8 mouse cellular contexts compared by ENCODE assay signal in the genomic region with DNA sequence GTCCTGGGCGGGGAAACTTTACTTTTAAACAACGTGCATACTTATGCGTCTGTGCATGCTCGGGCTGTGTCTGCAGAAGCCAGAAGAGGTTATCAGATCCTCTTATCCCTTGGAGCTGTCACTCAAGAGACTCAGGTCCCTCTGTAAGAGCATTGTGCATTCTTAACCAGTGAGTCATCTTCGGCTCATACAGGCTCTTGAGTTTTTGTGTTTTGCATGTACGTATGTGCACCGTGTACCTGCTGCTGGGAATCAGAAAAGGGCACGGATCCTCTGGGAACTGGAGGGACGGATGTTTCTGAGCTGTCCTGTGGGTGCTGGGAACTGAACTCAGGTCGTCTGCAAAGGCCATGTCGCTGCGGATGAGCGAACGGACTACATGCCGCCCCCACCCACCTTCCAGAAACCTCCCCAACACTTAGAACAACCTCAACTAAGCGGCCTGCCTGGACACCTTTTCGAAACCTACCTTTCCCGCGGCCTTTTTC. TPM values are rescaled to one million over a fixed set of nuclear protein-coding genes. Genes with fewer than 3 reads are reported as not detected.
DNase-seq lines count a peak whose midpoint lies in the region; ATAC-seq and TF ChIP-seq lines count a peak whose summit lies in the region.

No protein-coding gene starts in this region.

- 0 out of 4 replicates have a peak, but pooled peaks of 1 of the 2 experiments have one; percentile 12 for TF ChIP-seq EP300 in MEL (IDR thresholded peaks at IDR 0.05; ENCODE audit: low read depth in 1 of 2, low read length in 2 of 2)

- 0 out of 2 replicates have a peak overlapping the region, but pooled peaks have one; percentile 6 for H3K27ac ChIP-seq in kidney, adult 2 months (ENCODE audit: insufficient read depth, low read depth, low read length)
- peak overlapping the region; percentile 68 for H3K27ac ChIP-seq in MEL (ENCODE audit: control insufficient read depth, low read depth, low read length)
- peak overlapping the region; percentile 81 for H3K27ac ChIP-seq in embryonic fibroblast, embryonic 13.5 days (ENCODE audit: insufficient read depth, low read length)
- peak overlapping the region; percentile 94 for H3K27ac ChIP-seq in intestine, embryonic 15.5 days

- DNase-seq in kidney, adult 2 months = no peak
- DNase-seq in kidney, postnatal 36 days = no peak
- peak; percentile 69 for DNase-seq in MEL (ENCODE audit: low read depth, low spot score)
- peak; percentile 36 for DNase-seq in testis, postnatal 14 days (ENCODE audit: low spot score)
- no peak for DNase-seq in T-cell, adult 2 months (ENCODE audit: low spot score)

- TF ChIP-seq CTCF in kidney, adult 2 months (conservative IDR thresholded peaks at IDR 0.05; ENCODE audit: insufficient read depth, insufficient read length, low read depth, low read length) = no peak
- no peak for TF ChIP-seq CTCF in MEL (IDR thresholded peaks at IDR 0.05 in 2 of 3, conservative IDR thresholded peaks at IDR 0.05 in 1 of 3; ENCODE audit: control insufficient read depth in 1 of 3, insufficient read depth in 1 of 3, low read depth in 2 of 3, low read length in 3 of 3, poor library complexity in 1 of 3, severe bottlenecking in 1 of 3)
- TF ChIP-seq CTCF in embryonic fibroblast, embryonic 13.5 days (IDR thresholded peaks at IDR 0.05; ENCODE audit: borderline replicate concordance, insufficient read depth, low read length) = no peak

- H3K36me3 ChIP-seq in kidney, adult 2 months (ENCODE audit: control insufficient read depth, insufficient read depth, low read length) = no peaks in the 10 kb centered on the region; the same call in 1 of the 2 replicates
- H3K36me3 ChIP-seq in MEL (ENCODE audit: control insufficient read depth in 1 of 2, insufficient read depth in 2 of 2, low read length in 2 of 2) = peaks cover 12 to 13% of the 10 kb centered on the region in 2 experiments
- H3K36me3 ChIP-seq in intestine, embryonic 15.5 days = peaks cover 17% of the 10 kb centered on the region

- no peaks in the 10 kb centered on the region for H3K9me3 ChIP-seq in MEL (replicated peaks; ENCODE audit: insufficient read depth, low read length)
- no peaks in the 10 kb centered on the region for H3K9me3 ChIP-seq in intestine, embryonic 15.5 days

- ATAC-seq in intestine, embryonic 15.5 days = no peak
- peak; percentile 18; the same call in 1 of the 2 replicates for ATAC-seq in megakaryocyte progenitor cell, adult 5-6 weeks (replicated peaks; ENCODE audit: poor library complexity)

- H3K4me3 ChIP-seq in kidney, adult 2 months (ENCODE audit: insufficient read depth, low read depth, low read length) = peak overlapping the region; percentile 85
- peak overlapping the region; percentile 72 to 97 for H3K4me3 ChIP-seq in MEL (ENCODE audit: control insufficient read depth in 1 of 2, insufficient read depth in 1 of 2, low read depth in 2 of 2, low read length in 2 of 2)
- peak overlapping the region; percentile 90 for H3K4me3 ChIP-seq in embryonic fibroblast, embryonic 13.5 days (ENCODE audit: insufficient read depth, low read length)
- H3K4me3 ChIP-seq in intestine, embryonic 15.5 days (replicated peaks) = peak overlapping the region; percentile 92

- TF ChIP-seq RAD21 in MEL (IDR thresholded peaks at IDR 0.05; ENCODE audit: low read depth, low read length) = no peak

- H3K4me1 ChIP-seq in kidney, adult 2 months (ENCODE audit: control insufficient read depth, insufficient read depth, low read length) = peaks cover 7% of the 10 kb centered on the region; the same call in 1 of the 2 replicates
- peaks cover 0 to 4% of the 10 kb centered on the region in 2 experiments; a peak in 3 of 4 replicates for H3K4me1 ChIP-seq in MEL (ENCODE audit: control insufficient read depth in 1 of 2, insufficient read depth in 2 of 2, low read length in 2 of 2)
- H3K4me1 ChIP-seq in embryonic fibroblast, embryonic 13.5 days (ENCODE audit: control insufficient read depth, insufficient read depth, low read length) = peaks cover 8% of the 10 kb centered on the region; the same call in 1 of the 2 replicates
- H3K4me1 ChIP-seq in intestine, embryonic 15.5 days (replicated peaks) = peaks cover 16% of the 10 kb centered on the region

- no peaks in the 10 kb centered on the region for H3K27me3 ChIP-seq in kidney, adult 2 months (replicated peaks; ENCODE audit: control insufficient read depth, insufficient read depth, low read length)
- no peaks in the 10 kb centered on the region for H3K27me3 ChIP-seq in MEL (ENCODE audit: control insufficient read depth in 1 of 2, insufficient read depth in 2 of 2, low read length in 2 of 2)
- no peaks in the 10 kb centered on the region for H3K27me3 ChIP-seq in intestine, embryonic 15.5 days (replicated peaks)

- 7% methylated on average over 19 of the region's 19 CpGs for WGBS in kidney, adult 2 months
- WGBS in intestine, embryonic 15.5 days = 2% methylated on average over 19 of the region's 19 CpGs

- no peak for TF ChIP-seq POLR2A in kidney, adult 2 months (IDR thresholded peaks at IDR 0.05; ENCODE audit: low read depth, low read length)
- 0 out of 4 replicates have a peak, but pooled peaks of 1 of the 2 experiments have one; percentile 12 for TF ChIP-seq POLR2A in MEL (IDR thresholded peaks at IDR 0.05; ENCODE audit: control insufficient read depth in 1 of 2, insufficient read depth in 1 of 2, low read depth in 1 of 2, low read length in 2 of 2, poor library complexity in 1 of 2)
- no peak for TF ChIP-seq POLR2A in embryonic fibroblast, embryonic 13.5 days (IDR thresholded peaks at IDR 0.05; ENCODE audit: low read depth, low read length)

- peak overlapping the region; percentile 86 for H3K9ac ChIP-seq in MEL (ENCODE audit: control insufficient read depth, low read depth, low read length, poor library complexity, severe bottlenecking)
- H3K9ac ChIP-seq in intestine, embryonic 15.5 days = peak overlapping the region; percentile 93

- H3K4me2 ChIP-seq in intestine, embryonic 15.5 days (replicated peaks) = peak overlapping the region; percentile 71

- peaks cover 14% of the 10 kb centered on the region for H3K79me2 ChIP-seq in MEL (ENCODE audit: control insufficient read depth, insufficient read depth, low read length, poor library complexity)

TF ChIP-seq in MEL, 35 proteins besides CTCF, POLR2A, EP300 and RAD21:
- TF ChIP-seq MAZ (IDR thresholded peaks at IDR 0.05; ENCODE audit: low read depth, low read length) = no peak
- 0 out of 2 replicates have a peak, but pooled peaks have one; percentile 19 for TF ChIP-seq KAT2A (conservative IDR thresholded peaks at IDR 0.05; ENCODE audit: low read depth, low read length)
- peak; percentile 41 for TF ChIP-seq HCFC1 (IDR thresholded peaks at IDR 0.05; ENCODE audit: low read depth, low read length)
- no peak for TF ChIP-seq JUND (IDR thresholded peaks at IDR 0.05; ENCODE audit: low read depth, low read length)
- peak; percentile 70 for TF ChIP-seq ETS1 (IDR thresholded peaks at IDR 0.05; ENCODE audit: low read depth, low read length)
- TF ChIP-seq MYC (IDR thresholded peaks at IDR 0.05; ENCODE audit: low read depth, low read length) = peak; percentile 63; the same call in 1 of the 2 replicates
- TF ChIP-seq SIN3A (IDR thresholded peaks at IDR 0.05; ENCODE audit: low read length) = peak; percentile 62
- TF ChIP-seq GATA1 (IDR thresholded peaks at IDR 0.05; ENCODE audit: low read depth, low read length) = peak; percentile 89
- peak; percentile 74 for TF ChIP-seq MXI1 (IDR thresholded peaks at IDR 0.05; ENCODE audit: low read depth, low read length)
- no peak for TF ChIP-seq ELF1 (IDR thresholded peaks at IDR 0.05; ENCODE audit: low read depth, low read length)
- TF ChIP-seq NRF1 (IDR thresholded peaks at IDR 0.05; ENCODE audit: insufficient read depth, low read depth, low read length, poor library complexity, severe bottlenecking) = peak; percentile 53; the same call in 1 of the 2 replicates

RNA-seq across cellular contexts. Expression of a gene that starts 0.8 kb away (rescaled TPM):
- 23.3 and 36.4 TPM in 2 replicates for polyA plus RNA-seq in kidney, adult 2 months (2012; rRNA removed)
- 185 and 186 TPM in 2 replicates for total RNA-seq in MEL (2012; rRNA removed)
- 100 to 1,000 TPM; 246 to 778 TPM for polyA plus RNA-seq in MEL (2012; ENCODE audit: insufficient read depth in 1 of 2, insufficient read length in 2 of 2, low read depth in 1 of 2, low replicate concordance in 2 of 2, missing spikeins in 1 of 2)
- polyA plus RNA-seq in embryonic fibroblast, embryonic 13.5 days (2011; ENCODE audit: insufficient read length, low read depth, missing spikeins) = 261 and 299 TPM in 2 replicates
- polyA plus RNA-seq in intestine, embryonic 15.5 days (2015; fragmentation: Nextera tagmentation; extraction: Ambion mirVana) = 489 and 623 TPM in 2 replicates
- 123 and 124 TPM in 2 replicates for total RNA-seq in megakaryocyte progenitor cell, adult 5-6 weeks (2015)
- total RNA-seq in megakaryocyte progenitor cell, adult 5-6 weeks (2017) = 120 and 271 TPM in 2 replicates

RNA-seq across cellular contexts. Expression of a gene that starts 18.5 kb away (rescaled TPM):
- polyA plus RNA-seq in kidney, adult 2 months (2012; rRNA removed) = 44.7 and 46.9 TPM in 2 replicates
- total RNA-seq in MEL (2012; rRNA removed) = 36.7 and 50.2 TPM in 2 replicates
- 10 to 100 TPM in 1 of 2 experiments, not detected in 1; 41.6 TPM for polyA plus RNA-seq in MEL (2012; ENCODE audit: insufficient read depth in 1 of 2, insufficient read length in 2 of 2, low read depth in 1 of 2, low replicate concordance in 2 of 2, missing spikeins in 1 of 2)
- 28.5 and 35.2 TPM in 2 replicates for polyA plus RNA-seq in embryonic fibroblast, embryonic 13.5 days (2011; ENCODE audit: insufficient read length, low read depth, missing spikeins)
- polyA plus RNA-seq in intestine, embryonic 15.5 days (2015; fragmentation: Nextera tagmentation; extraction: Ambion mirVana) = 56.4 and 61.6 TPM in 2 replicates
- total RNA-seq in megakaryocyte progenitor cell, adult 5-6 weeks (2015) = 10.5 and 13.3 TPM in 2 replicates
- total RNA-seq in megakaryocyte progenitor cell, adult 5-6 weeks (2017) = 16.2 and 20.1 TPM in 2 replicates

RNA-seq across cellular contexts. Expression of a gene that starts 44.4 kb away (rescaled TPM):
- polyA plus RNA-seq in kidney, adult 2 months (2012; rRNA removed) = 15.2 and 19.1 TPM in 2 replicates
- 33.7 and 41.0 TPM in 2 replicates for total RNA-seq in MEL (2012; rRNA removed)
- polyA plus RNA-seq in MEL (2012; ENCODE audit: insufficient read depth in 1 of 2, insufficient read length in 2 of 2, low read depth in 1 of 2, low replicate concordance in 2 of 2, missing spikeins in 1 of 2) = 10 to 100 TPM; 27.1 to 77.1 TPM
- polyA plus RNA-seq in embryonic fibroblast, embryonic 13.5 days (2011; ENCODE audit: insufficient read length, low read depth, missing spikeins) = 79.1 and 122 TPM in 2 replicates
- polyA plus RNA-seq in intestine, embryonic 15.5 days (2015; fragmentation: Nextera tagmentation; extraction: Ambion mirVana) = 62.3 and 64.7 TPM in 2 replicates
- 34.2 and 45.1 TPM in 2 replicates for total RNA-seq in megakaryocyte progenitor cell, adult 5-6 weeks (2015)
- 33.5 and 75.6 TPM in 2 replicates for total RNA-seq in megakaryocyte progenitor cell, adult 5-6 weeks (2017)

Comparison
In these comparisons a context has a peak if more than half of its experiments do, and no peak if none do; other contexts are left out.
1. DNase-seq: peak in MEL (single experiment) and testis, postnatal 14 days (single experiment); none in kidney, adult 2 months (single experiment), kidney, postnatal 36 days (0 of 2) and T-cell, adult 2 months (single experiment).
2. H3K27ac ChIP-seq: peak in every context shown above with its lines; median percentile 94 in intestine, embryonic 15.5 days; 81 in embryonic fibroblast, embryonic 13.5 days; 68 in MEL; 6 in kidney, adult 2 months.
3. Peak in every context shown above with its lines, with median percentiles within 50 percentile points of each other: H3K4me3 ChIP-seq.